Mouse (Mus musculus) layer of hippocampus, postnatal 14 days (tissue): ENCODE results near the gene Olfr862. TPM values are rescaled to one million over a fixed set of nuclear protein-coding genes. Genes with fewer than 3 reads are reported as not detected.

ENCODE experiments used
- DNase-seq, 2 experiments: peaks; one replicate each; pipeline ENCODE4 v3.0.0; 2021 to 2022; ENCODE audit warnings: low spot score in 2 of 2, mixed read lengths in 1 of 2
- long read RNA-seq, 2 experiments: library from polyadenylated mRNA; stranded (forward); transcript quantifications; one replicate each; pipeline ENCODE4 v2.0.0; 2021
- total RNA-seq, 2 experiments: library from RNA; stranded (reverse); gene quantifications; 2 replicates each; pipeline ENCODE4 v1.2.3; 2021

The Olfr862 gene
- not detected for total RNA-seq
- long read RNA-seq, experiment 1, result 0 reads
- long read RNA-seq, experiment 2, result 0 reads

- no peak for DNase-seq
These were observed at the start of gene Olfr862 for GRCm38 (mm10) chr9:19887904-19888303. Olfr862 (minus strand) TSS chr9:19888004.

DNA sequence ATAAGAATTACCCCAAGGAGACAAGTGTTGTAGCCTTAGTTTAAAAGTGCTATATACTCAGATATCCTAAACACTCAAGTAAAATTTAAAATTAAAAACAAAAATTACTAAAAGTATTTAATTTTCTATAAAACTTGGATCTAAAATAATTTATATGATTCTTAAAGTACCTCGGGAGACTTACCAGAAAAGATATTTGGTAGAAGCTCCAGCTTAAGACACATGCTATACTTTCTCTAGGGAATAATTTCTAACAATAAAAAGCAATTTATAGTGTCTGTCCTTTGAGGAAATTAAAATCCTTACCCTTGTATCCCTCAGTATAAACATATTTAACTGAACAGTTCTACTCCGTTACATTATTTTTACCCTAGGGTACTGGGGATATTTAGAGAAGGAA lies 28.8 kb upstream of the Olfr862 start, which contains the start of gene Olfr77:
Gene Olfr77 (plus strand): TSS at position 301 of the 400 bp plus-strand sequence.
- no peak for DNase-seq

DNA sequence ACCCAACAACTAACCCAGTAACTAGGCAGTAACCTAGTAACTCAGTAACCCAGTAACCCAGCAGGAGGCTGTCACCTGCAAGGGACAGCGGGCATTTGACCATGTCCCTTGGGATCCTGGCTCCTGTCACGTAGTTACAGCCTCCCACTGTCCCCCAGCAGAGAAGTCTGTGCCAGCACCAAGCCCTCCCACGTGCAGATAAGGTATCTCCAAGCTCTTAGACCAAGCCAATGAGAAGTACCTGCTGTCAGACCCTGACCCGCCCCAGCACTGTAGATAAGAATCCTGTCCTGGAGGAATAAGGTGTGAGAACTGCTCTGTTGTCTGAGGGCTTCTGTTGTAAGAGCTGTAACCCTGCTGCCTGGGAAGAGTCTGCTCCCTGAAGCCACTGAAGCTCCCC lies 23.4 kb upstream of the Olfr862 start:
- DNase-seq, result no peak

GRCm38 (mm10) chr9:19849647-19850046 lies 38.2 kb downstream of the Olfr862 start, which contains the start of gene Olfr860:
Olfr860 (minus strand) TSS chr9:19849747.
- no peak for DNase-seq

Other genes starting within 250 kb of the Olfr862 start
- not detected for gene Olfr857, start 178.6 kb downstream of the Olfr862 start, total RNA-seq
- gene Olfr58, start 107.7 kb downstream of the Olfr862 start, total RNA-seq, result not detected
- not detected for gene Olfr859, start 83.1 kb downstream of the Olfr862 start, total RNA-seq
- gene Olfr860, start 38.3 kb downstream of the Olfr862 start, total RNA-seq, result not detected
- not detected for gene Olfr77, start 28.9 kb upstream of the Olfr862 start, total RNA-seq
- gene Olfr866, start 140.0 kb upstream of the Olfr862 start, total RNA-seq, result not detected
- gene Olfr867, start 169.6 kb upstream of the Olfr862 start, total RNA-seq, result not detected
- gene Olfr868, start 210.6 kb upstream of the Olfr862 start, total RNA-seq, result not detected
- gene Olfr869, start 241.0 kb upstream of the Olfr862 start, total RNA-seq, result not detected